Mouse (Mus musculus) liver, postnatal 0 days (tissue): ENCODE measurements at regions not wholly inside any gene's neighbourhood (a gene's known extent, or its start where the extent isn't known, plus 50 kb on each side); places are given as distances from the start of the nearest gene placed in this dataset.

Experiments used
- CTCF ChIP-seq: sonication (generic); IDR thresholded peaks from 2 replicates; pipeline ENCODE4 v1.5.1; 2016; ENCODE audit warnings: antibody characterized with exemption, low read depth
- EP300 ChIP-seq: IDR thresholded peaks from 2 replicates; pipeline ENCODE4 v1.6.1; 2016; ENCODE audit warnings: antibody characterized with exemption, low read depth, mild to moderate bottlenecking

- TF ChIP-seq CTCF: no peak
- no peak for TF ChIP-seq EP300
Observed at GRCm38 (mm10) chr1:149332239-149332638, 628.9 kb downstream of the Pla2g4a start.
